Mouse (Mus musculus): ENCODE results near the gene Smtn.
A peak's percentile ranks its signal among the peaks of the same experiment; 100 is the strongest.

Gene Smtn

DNA sequence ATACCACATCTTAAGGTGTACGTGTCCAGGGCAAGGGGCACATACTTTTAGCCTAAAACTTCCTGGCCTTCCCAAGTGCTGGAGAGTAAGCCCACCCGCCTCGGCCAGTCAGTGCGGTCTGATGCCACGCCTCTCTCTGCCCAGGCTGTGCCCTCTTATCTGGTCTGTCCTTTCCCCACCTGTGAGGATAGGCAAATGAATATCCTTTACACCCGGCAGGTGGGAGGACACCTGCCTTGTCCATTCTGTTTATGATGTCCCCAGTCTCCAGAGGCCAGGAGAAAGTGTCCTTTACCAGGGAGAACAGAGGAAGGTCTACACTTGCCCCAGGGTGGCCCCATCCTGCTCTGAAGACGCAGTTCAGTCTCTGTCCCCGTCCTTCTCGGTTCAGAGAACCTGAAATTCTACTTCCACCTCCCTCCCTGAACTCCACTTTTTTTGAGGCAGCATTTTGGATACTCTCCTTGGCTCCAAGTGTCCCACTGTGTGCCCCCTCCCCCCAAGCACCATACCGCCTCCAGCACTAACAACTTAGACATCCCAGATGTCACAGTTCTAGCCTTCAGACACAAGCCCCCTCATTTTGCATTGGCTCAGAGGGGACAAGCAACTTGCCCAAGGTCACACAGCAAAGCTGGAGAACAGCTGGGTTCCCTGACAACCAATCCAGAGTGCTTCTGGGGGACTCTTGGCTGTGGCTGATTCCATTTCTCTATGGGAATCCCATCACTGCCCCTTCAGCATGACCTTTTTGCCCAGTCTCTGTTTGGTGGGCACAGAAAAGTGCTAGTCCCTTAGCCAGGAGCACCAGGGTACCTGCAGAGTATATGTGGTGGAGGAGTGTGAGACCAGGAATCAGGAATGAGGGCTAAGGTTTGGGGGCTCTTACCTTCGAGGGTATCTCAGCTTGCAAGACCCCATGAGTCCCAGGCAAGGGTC is 36.4 kb downstream of the Smtn start:
- no peak for DNase-seq

DNA sequence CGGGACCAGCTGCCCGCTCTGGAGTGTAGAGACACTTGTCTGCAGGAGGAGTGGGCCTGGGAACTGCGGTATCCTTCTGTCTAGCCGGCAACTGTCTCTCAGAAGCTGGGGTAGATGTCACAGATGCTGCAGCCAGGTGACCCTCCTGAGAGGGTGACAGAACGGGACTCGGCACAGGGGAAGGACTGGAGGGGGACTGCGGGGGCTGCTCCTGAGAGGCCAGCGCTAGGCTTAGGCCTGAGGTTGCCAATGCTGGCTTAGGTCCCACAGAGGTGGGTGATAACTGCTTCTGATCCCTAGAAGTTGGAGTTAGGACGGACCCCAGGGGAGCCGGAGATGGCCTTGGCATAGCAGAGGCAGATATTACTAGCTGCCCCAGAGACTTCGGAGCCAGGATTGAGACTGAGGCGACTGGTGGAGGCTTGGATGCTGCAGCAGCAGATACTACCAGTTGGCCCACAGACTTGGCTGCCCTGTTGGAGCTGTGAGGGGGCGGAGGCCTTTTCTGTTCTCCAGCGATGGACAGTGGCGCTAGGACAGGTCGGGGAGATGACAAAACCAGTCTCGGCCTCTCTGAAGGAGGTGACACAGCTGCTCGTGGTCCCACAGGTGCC is 37.8 kb downstream of the Smtn start:
- no peak for DNase-seq

DNA sequence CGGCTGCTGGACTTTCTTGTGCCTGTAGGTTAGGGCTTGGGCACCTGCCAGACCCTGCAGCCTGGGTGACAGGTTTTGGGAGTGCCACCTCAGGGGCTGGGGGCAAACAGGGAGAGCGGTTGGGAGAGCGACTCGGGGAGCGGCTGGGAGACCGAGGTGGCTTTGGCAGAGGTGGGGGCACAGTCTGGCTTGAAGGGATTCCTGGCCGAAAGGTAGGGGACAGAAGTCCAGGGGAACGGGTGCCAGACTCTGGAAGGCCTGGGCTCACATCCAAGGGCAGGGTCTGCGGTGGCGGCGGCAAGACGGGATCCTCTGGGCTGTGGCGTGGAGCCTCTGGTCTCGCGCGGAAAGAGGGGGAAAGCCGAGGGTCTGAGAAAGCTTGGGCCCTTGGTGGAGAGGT is 38.4 kb downstream of the Smtn start:
- peak; percentile 51 for DNase-seq

DNA sequence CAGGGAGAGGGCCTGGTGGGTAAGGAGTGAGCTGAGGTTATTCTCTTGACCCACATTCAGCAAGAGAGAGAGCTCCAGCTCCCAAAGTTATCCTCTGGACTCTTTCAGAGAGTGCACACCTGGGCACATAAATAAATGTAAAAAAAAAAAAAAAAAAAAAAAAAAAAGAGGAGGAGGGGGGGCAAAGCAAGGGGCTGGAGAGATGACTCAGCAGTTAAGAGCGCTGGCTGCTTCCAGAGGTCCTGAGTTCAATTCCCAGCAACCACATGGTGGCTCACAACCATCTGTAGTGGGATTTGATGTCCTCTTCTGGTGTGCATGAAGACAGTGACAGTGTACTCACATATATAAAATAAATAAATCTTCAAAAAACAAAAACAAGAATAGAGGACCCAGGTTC is 43.1 kb downstream of the Smtn start:
- no peak for DNase-seq

DNA sequence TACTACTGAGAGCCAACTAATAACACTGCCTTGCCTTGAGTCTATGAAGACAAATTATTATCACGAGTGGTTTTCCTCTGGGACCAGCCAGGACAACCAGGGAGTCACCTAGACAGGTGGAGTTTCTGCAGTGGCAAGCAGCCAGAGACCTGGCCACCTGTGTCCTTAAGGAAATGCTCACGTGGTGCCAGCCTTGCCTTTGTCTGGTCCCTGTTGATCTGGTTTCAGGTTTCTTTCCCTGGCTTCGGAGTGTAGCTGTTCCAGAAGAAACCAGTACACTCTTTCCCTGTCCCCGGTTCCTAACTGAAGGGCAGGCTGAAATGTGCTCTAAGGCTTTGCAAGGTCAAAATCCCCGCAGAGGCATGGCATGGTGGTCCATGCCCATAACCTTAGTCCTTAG is 43.7 kb downstream of the Smtn start:
- peak; percentile 55 for DNase-seq

DNA sequence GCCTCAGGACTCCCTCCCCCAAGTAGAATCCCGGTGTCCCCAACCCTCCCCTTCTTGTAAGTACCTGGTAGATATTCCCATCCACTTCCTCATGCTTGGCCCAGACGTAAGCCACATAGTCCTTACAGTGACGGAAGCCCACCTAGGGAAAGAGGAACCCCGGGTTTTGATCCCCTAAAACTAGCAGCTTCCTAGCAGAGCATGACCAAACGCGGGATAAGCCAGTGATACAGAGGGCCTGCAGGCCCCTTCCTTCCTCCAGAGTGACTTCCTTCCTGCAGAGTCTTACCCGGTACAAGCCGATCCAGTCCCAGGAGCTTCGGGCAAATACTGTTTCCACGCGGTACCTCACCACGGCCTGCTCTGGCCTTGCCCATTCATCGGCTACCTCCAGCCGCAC is 44.9 kb downstream of the Smtn start:
- no peak for DNase-seq

DNA sequence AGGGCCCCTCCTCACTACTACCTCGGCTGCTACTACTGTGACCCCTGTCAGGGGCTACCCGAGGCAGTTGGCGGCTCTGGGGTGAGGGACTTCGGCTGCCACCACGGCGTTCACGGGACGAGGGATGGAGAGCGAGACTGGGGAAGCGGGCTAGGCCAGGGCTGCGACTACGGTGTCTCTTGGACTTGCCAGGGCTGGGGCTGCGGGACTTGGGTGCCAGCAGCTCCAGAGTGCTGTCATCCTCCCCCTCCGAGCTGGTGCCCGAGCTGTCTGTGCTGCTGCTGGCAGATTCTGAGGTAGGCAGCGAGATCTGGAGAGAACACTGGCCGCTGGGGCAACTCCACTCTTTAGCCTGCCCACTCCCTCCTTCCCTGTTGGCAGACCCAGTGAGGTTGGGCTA is 45.6 kb downstream of the Smtn start:
- DNase-seq, result no peak

DNA sequence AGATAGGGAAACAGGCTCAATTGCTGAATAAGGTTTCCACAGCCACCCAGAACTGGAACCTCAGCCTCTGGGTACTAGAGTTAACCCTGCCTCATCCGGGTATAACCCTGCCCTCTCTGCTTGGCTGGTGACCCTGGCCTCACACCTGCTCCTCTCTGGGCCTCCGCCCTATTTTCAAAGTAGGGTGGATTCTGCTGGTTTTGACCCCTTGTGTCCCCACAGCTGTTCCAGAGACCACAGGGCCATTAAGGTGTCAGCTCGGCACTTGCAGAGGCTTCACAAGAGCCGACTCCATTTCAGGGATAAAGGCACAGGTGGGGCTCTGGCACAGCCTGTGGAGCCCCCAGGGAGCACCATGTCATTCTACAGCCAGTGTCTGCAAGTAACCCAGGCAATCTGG is 47.7 kb downstream of the Smtn start:
- DNase-seq, result no peak

DNA sequence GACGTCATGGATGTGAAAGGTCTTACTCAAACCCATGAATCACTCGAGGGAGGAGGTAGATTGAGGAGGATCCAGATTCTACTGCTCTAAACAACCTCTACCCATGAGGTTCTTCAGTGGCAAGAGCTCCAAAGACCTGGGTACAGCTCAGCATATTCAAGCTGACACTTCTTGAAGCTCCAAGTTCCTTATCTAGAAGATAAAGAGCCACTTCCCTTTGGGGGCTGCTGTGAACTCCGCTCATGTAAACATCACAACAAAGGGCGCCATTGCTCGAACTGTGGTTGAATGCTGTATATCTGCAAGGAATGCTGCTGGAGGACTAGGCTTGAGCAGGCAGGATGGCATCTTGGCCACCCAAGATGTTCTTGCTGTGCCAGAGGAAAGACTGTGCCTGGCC is 51.4 kb downstream of the Smtn start:
- DNase-seq, result no peak

DNA sequence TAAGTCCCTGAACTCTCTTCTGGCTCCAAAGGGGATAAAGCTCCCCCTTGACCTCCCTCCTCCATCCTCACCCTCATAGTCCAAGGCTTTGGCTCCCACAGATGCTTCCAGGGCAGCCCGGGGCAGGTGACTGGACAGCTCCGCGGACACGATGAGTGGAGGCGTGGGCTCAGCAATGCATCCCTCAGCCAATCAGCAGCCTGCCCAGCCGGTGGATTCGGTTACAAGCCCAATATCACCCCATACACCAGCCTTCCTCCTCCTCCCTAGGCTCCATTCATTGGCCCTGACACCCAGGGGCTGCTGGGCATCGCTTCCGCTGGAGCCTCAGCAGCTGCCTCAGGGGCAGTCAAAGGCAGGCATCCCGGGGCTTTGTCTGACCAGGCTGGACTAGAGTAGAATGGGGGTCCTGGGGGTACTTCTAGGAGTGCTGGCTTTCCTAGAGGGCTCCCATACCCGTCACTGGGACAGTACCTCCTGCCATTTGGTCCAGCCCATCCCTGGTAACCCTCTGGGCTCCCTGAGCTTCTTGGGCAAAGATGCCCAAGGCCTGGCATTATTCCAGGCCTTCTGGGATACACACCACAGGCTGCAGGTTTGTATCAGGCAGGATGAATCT is 52.4 kb downstream of the Smtn start, which contains the start of gene Pla2g3:
Pla2g3 (plus strand) TSS at position 333 of the 619 bp plus-strand sequence.
- DNase-seq, result no peak

DNA sequence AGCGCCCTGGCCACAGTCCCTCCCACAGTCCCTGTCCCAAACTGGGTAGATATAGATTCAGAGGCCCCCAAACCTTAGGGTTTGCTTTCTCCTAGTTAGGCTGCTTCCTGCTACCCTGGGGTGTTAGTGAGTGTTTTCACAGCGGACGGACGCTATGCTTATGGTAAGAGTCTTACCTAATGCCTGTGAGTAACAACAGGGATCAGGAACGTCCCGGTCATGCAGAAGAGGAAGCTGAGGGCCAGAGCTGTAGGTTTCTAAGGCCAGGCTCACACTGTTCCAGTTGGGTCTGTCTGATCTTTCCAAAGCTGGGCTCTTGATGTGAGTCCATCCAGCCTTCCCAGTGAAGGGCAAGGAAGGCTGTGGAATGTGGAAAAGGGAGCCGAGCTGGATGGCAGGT is 54.1 kb downstream of the Smtn start:
- DNase-seq, result no peak

DNA sequence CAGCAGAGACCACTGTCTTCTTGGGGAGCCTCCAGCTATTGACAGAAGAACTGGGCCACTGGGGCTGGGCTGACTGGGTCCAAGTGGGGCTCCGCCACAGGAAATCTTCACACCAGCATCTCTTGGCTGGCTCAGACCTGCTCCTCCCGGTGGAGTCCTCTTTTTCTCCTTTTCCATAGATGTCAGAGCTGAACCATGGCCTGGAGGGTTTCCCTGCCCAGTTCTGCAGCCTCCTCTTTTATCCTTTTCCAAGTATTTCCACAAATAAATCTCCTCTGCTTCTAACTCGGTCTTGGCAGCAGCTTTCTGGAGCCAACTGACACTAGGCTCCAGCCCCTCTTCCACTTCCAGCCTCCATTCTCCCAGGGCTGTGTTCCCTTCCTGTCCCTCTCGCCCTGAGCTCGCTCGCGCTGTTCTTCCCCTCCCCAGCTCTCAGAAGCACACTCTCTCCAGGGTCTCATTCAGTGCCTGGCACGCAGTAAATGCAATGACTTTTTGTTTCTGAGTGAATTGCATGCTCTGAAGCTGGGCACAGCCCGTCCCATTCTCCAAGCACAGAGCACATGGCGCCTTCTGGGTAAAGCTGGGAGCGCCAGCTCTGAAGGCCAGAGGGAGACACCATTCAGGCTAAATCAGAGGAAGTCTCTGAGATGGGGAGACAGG is 56.3 kb downstream of the Smtn start:
- DNase-seq, result no peak

DNA sequence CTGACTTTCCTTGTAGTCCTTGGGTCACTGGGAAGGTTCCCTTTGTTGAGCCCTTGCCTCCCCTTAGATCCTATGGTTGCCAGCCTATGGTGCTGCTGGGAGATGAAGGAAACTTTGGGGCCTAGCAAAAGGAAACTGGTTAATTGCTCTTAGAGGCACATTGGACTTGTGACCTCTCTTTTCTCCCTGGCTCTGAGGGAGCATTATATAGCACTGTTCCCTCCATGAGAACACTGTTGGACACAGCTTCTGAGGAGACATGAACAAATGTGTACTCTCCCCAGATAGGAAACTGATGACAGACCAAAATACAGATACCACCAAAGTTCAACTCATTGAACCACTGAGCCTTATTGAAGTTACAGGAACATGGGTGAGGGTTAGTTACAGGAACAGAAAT is 64.9 kb downstream of the Smtn start:
- DNase-seq, result no peak

DNA sequence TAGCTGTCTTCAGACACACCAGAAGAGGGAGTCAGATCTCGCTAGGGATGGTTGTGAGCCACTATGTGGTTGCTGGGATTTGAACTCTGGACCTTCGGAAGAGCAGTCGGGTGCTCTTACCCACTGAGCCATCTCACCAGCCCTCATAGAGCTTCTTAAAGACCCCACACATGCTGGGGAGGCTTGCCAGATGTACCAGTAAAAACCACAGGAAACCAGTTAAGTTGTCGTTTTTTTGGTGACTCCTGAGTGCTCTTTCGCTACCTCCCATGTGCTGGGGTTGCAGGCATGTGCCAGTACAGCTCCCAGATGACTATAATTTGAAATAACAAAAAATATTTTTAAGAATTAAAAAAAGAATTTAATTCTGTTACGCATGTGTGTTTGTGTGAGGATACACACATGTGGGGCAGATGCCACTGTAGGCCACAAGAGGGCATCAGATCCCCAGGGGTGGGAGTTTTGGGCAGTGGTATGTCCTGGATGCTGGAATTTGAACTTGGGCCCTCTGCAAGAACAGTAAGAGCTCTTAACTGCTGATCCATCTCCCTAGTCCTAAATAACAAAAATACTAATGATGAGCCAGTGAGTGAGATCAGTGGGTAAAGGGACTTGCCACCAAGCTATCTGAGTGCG is 65.8 kb downstream of the Smtn start:
- peak; percentile 50 for DNase-seq

DNA sequence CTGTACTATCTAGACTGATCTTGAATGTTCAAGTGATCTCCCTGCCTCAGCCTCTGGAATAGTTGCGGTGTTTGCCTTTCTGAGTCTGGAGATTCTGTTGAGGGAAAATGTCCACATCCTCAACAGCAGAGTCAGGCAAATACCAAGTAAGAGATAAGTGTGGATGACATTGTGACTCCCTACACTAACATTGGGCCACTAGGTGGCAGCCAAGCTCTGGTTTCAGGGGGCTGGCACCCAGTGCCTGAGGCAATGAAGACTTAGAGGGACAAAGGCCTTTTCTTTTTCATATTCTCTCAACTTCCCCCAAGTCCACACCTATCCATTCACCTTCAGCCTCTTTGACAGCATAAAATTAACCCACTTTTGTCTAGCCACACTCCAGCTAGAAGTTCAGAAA is 67.9 kb downstream of the Smtn start:
- DNase-seq, result peak; percentile 88

DNA sequence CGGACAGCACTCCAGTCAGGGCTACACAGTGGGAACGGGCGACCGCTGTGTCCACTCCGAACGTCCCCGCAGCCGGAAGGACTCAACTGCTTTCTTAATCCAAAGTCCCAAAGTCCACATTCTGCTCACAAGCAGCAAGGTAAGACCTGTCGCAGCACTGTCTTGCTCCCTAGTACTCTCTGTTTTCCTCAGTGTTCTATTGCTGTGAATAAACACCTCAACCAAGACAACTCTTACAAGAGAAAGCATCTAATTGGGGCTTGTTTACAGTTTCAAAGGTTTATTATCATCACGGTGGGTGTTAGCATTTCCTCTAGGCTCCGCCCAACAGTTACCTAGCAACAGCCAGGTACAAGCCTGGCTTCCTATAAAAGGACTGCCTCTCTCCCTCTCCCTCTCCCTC is 69.0 kb downstream of the Smtn start:
- DNase-seq, result peak; percentile 46

All from kidney, adult 18-20 months (tissue).